Mouse (Mus musculus) left cerebral cortex, postnatal 10 days (tissue): Measurements from ENCODE around the gene Tekt5. TPM values are rescaled to one million over a fixed set of nuclear protein-coding genes. Genes with fewer than 3 reads are reported as not detected.

Source experiments
- DNase-seq, 2 experiments: peaks; one replicate each; pipeline ENCODE4 v3.0.0; 2021 to 2022; ENCODE audit warnings: low spot score in 2 of 2, mixed read lengths in 1 of 2; ENCODE audit errors: extremely low spot score in 1 of 2
- intact Hi-C: fragments of 180-260 bp; cut with DNase I; formaldehyde crosslinking; loops from one replicate; pipeline ENCODE4 v1.15.1; 2025
- total RNA-seq, 2 experiments: library from RNA; stranded (reverse); gene quantifications; 2 replicates each; pipeline ENCODE4 v1.2.3; 2021

Gene Tekt5
- 1 to 10 TPM; 7.3 to 7.7 TPM for total RNA-seq

DNA sequence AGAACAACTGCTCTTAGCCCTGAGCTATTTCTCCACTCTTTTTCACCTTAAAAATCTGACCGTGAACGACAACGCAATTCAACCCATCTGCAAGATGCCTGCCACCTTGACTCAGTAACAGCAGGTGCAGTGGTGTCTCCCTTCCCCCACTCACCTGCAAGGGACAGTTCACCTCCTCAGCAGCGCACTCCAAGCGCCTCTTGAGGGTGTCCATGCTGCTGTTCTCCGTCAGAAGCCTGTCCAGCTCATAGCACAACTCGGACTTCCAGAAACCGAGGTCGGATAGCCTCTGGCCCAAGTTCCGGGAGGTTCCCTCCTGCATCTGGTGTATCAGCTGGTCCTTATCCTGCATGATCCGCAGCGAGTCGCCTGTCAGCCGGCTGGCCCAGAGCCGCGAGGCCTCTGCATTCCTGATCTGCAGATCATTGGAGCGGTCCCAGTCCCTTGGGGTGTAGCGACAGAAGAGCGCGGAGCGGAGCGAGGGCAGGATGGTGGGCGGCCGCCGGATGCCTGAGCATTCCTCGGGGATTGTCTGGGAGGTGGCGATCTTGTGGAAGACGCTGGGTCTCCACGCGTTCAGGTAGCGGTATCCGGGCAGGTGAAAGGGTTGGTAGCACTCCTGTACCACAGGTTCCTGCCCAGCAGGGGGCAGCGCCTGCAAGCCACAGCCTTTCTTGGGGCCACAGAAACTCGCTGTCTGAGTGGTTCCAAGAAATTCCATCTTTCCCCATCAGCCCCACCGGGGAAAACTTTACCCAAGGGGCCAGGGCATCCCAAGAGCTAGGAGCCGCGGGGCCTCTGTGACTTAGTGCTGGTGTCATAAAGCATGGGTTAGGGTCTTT, at the start of gene Tekt5:
Tekt5 (minus strand) TSS at position 792 of the 842 bp plus-strand sequence.
- intact Hi-C loops = loop anchor here (5.0 to 10.0 kb wide), 4 partner anchors 113 to 1510 kb away; no protein-coding TSS in a partner anchor
- DNase-seq = peak in 1 of 2 experiments; percentile 59

DNA sequence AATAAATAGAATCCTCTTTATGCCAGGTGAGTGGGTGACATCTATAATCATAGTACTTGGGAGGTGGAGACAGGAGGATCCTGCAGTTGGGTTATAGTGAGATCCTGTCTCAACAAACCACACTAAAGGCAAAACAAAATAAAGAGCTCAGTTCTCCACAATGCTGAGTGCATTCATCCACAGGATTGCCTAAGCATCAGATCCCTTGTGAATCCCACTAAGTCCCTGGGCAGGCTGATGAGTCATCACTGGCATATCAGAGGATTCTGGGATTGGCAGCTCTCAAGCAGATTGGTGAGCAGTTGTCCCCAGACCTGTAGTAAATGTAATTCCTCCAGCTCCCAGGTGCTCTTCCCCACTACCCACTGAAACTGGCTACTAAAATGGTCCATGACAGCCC, 48.4 kb upstream of the Tekt5 start:
- intact Hi-C loops = no loop called here
- DNase-seq = no peak

DNA sequence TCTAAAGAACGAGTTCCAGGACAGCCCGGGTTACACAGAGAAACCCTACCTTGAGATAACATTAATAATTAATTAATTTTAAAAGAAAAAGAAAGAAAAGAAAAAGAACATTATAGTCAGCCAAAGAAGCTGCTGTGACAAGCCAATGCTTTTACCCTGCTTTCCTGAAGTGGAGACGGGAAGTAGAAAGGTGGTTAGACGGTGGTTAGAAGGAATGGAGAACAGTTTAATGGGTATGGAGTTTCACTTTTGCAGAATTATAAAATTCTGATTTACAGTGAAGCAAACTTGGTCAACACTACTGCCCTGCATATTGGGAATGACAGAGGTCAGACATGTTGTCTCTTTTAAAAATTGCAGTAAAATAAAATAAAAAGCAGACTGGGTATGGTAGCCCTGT, 46.5 kb upstream of the Tekt5 start:
- intact Hi-C loops = no loop called here
- no peak for DNase-seq

DNA sequence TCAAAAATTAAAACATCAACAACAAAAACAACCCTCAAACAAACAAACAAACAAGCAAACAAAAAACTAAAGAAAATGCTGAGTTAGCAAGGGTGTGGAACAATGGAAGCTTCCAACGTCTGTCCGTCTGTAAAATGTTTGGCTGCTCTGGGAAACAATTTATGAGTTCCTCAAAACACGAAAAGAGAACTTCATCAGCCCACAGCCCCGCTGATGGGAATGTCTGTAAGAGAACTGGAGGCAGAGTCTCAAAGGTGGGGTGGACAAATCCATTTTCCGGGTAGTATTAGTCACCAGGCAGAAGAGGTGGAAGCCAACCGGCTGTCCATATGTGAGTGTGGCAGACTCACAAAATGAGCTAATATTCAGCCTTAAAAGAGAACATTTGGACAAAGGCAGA, 46.0 kb upstream of the Tekt5 start:
- intact Hi-C loops = no loop called here
- no peak for DNase-seq

DNA sequence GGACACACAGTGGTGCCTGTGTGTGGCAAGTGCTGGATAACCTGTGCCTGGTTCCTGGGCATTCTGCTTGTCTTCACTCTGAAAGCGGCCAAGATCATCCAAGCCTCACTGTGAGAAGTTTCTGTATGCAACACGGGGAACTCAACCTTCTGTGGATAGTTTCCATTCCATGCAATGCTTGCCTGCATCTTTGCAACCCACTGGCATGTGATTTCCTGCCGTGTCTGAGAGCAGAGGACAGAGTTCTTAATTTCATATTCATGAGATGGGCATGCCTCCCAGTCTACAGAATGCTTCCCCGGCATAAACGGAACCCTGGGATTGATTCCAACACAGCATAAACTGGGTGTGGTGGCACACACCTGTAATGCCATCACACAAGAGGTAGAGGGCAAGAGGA, 42.8 kb upstream of the Tekt5 start:
- intact Hi-C loops = no loop called here
- no peak for DNase-seq

DNA sequence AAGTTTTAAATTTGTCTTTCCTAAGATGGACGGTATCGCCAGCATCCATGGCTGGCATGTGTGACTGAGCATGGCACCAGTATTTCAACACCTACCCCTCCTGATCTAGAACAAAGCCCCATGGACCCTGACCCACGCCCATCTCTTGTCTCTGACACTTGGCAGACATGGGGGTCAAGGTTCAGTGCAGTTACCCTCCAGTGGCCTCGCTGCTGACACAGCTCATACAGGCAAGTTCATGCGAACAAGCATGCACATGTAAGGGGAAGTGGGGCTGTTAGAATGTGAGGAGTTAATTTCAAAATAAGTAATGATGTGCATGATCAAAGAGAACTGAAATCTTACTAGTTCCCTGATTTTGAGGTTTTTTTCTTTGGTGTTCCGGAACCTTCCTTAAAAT, 40.9 kb upstream of the Tekt5 start:
- intact Hi-C loops = no loop called here

DNA sequence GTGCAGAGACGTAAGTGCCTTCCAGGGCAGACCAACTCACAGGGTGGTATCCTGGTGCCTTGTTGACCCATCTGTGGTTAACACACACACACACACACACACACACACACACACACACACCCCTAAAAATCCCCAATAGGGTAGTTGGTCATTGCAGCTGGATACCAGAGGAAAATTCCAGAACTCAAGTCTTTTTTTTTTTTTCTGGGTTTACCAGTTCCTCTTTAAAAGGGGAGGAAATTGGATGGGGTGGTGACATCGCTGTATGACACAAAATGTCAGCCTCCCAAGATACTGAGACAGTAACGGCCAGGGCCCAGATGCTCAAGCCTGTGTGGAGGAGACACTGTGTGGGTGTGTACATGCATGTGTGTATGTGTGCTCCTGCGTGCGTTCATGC, 38.1 kb upstream of the Tekt5 start:
- no peak for DNase-seq
- intact Hi-C loops = no loop called here

More for the DNA sequence above, 40.9 kb upstream of the Tekt5 start:
- DNase-seq = no peak

DNA sequence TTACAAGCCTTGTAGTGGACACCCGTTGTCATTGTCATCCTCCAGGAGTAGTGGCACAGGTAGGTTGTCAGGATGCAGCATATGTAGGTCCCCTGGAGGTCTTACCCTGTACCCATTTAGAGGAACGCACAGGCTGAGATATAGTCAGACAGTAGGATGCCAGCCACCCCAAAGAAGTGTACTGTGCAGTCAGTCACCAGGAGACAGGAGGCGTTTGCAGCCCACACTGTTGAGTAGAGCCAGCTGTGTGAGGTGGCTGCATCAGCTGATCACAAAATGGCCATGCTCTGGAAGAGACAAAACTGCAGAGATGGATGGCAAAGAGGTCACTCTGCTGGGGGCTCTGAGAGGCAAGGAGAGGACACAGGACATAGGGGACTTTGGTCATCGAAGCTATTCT, 37.1 kb upstream of the Tekt5 start:
- no peak for DNase-seq
- intact Hi-C loops = no loop called here

DNA sequence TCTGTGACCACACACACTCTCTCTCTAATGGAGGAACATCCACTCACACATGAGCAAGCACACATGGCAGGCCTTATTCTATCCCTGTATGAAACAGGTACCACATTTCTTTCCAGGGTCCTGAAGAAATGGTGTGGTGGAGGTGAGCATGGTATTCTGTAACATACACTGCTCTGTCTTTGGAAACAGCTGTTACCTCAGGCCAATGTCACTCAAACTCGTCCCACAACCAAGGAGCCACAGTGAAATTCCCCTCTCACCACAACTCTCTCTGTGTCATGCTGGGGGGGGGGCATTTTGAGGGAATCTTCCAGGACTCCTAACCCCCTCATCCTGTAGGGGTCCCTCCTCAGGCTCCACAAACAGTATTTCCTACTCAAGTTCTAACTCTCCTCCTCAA, 36.6 kb upstream of the Tekt5 start:
- DNase-seq = no peak
- intact Hi-C loops = no loop called here

DNA sequence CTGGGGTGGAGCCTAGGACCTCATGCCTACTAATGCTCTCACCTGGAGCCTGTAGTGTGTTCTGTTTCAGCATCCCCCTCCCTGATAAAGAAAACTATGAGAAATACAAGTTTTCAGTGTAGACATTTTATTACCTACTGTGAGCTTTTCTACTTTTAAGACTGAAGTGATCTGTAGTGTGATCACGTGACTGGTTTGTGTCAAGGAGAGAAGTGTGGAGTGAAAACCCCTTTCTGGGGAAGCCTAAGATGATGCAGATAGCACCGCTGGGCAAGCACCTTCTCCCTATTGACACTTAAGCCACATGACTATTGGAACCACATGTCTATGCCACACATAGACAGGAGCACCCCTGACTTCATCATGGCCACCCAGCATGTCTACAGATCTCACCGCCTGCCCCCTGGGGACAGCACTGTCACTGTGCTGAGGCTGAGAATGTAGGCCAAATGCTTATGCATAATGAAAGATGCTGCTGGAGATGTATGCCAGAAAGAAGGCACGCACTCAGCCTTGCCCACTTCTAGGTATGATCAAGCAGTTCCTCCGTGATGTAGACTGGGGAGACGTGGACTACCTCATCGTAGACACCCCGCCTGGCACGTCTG, 25.3 kb upstream of the Tekt5 start:
- no peak for DNase-seq
- intact Hi-C loops = no loop called here

DNA sequence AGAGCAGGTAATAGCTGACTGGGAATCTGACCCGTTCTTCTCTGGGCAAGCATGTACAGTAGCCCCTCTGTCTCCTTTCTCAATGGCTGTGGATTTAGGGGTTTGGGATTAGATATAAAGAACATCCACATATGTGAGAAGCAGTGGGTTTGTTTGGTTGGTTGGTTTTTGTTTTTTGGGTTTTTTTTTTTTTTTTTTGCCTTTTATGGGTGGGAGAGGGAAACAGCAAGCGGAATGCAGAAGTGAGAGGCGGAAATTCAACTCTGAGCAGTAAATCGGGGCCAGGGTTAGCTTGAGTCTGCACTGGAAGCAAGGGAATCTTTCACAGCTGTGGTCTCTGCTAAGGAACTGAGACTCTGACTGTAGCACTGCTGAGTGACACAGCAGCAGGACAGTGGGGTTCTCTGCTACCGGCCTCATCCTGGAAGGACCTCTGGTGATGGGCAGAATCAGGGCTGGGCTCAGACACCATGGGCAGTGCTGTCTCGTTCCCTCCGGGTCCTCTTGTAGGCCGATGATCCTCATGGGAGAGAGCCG, 22.5 kb upstream of the Tekt5 start:
- intact Hi-C loops = loop anchor here (2.0 kb wide), 1 partner anchor 103 kb away; no protein-coding TSS in a partner anchor

DNA sequence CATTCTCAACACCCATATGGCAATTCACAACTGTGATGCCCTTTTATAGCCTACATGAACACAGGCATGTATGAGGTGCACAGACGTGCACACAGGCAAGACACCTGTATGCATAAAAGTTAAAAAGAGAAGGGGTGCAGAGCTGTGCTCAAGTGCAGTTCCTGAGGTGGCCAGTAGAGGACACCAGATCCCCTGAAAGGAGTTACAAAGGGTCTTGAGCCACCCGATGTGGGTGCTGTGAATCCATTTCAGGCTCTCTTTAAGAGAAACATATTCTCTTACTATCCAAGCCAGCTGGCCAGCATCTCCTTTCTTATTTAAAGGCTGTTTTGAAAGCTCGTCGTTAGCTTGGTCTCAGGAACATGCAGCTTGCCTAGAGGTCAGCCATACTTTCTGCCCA, 21.6 kb upstream of the Tekt5 start:
- intact Hi-C loops = loop anchor here (2.0 kb wide), 1 partner anchor 104 kb away; no protein-coding TSS in a partner anchor
- no peak for DNase-seq

More for the DNA sequence above, 22.5 kb upstream of the Tekt5 start:
- DNase-seq = no peak

DNA sequence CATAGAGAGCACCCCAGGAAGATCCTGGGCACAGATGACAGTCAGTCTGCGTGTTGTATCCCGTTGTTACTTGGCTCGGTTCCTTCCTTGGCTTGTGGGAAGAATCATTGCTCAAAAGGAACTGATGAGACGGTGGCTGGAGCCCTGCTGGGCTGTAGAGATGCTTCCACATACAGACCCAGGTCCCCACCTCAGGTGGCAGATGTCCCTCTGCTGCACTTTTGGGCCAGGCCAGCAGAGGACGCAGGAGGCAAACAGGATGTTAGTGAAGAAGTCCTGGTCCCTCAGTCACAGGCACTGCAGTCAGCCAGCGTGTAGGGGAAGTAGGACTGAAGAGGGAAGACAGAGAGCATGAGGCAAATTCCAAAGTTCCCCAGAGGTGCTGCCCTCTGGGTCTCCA, 20.7 kb upstream of the Tekt5 start:
- intact Hi-C loops = loop anchor here (2.0 kb wide), 1 partner anchor 105 kb away; no protein-coding TSS in a partner anchor
- DNase-seq = peak in 1 of 2 experiments; percentile 61

DNA sequence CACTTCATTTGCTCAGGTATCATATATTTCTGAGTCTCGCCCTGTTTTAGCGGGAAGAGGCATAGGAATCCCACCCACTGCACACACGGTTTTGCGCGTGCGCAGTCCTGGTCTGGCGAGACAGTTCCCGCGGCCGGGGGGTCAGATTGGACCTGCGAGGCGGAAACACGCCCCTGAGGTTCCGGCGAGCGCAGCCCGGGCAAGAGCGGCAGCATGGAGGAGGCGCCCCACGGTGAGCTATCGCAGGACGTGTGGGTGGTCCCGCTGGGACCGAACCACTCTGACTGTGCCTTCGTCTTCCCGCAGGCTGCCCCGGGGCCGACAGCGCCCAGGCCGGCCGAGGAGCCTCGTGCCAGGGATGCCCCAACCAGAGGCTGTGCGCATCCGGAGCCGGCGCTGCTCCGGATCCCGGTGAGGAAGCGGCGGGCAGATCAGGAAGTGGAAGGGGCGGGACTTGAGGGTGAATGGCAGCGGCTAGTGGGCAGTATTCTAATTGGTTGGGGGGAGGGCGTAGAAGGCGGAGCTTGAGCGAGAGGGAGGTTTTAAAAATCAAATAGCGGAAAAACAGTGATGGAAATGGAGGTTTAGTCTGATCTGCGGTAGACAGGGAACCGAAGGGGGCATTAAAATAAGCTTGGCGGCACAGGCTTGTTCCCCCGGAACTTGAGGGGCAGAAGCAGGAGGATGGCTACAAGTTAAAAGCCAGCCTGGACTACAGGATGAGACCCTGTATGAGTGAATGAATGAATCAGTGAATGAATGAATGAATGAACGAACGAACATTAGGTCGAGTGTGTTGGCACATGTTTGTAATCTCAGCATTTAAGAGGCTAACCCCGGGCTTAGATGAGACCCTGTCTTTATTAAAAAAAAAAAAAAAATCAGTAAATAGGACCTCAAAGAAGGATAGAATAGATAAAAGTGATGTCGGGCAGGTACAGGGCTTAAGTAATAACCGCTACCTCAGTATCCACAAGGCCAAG, 16.8 kb upstream of the Tekt5 start, which contains the start of gene Nubp1:
Nubp1 (plus strand) TSS at position 185 of the 983 bp plus-strand sequence.
- DNase-seq = peak; percentile 89 to 95
- intact Hi-C loops = loop anchor here (5.0 kb wide), 1 partner anchor 335 kb away; no protein-coding TSS in a partner anchor

DNA sequence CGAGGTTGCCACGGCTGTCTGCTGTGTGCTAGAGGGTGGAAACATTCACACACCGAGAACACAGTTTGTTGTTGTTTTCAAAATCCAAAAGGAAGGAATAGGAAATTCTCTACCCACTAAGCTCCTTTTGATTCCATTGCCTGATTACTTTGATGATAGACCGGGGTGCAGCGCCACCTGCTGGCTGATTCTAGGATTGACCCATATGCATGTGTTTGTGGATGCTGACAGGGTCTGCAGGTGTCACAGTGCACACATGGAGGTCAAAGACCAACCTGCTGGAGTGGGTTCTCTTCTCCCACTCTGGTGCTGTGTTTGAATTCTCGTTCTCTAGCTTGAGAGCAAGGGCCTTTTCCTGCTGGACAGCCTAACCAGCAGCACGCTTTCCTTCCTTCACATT, 3.9 kb upstream of the Tekt5 start:
- intact Hi-C loops = loop anchor here (5.0 to 10.0 kb wide), 4 partner anchors 117 to 1514 kb away; no protein-coding TSS in a partner anchor
- peak; percentile 76 to 80 for DNase-seq

DNA sequence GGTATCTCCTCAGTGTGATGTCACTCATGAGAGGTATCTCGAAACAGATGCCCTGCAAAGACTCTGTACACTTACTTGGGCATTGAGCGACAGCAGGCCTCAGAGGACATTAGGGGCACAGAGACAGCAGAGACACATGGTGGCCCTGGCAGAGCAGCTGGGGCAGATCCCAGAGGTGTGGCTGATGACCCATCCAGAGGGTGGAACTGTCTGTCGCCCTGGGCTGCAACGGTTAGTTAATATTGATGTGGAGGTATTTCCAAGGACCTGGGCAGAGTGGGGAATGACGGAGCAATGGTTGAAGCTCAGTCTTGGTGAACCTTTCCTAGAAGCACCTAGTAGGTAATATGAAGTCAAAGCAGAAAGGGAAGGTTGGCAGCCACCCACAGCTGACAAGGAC, 3.5 kb upstream of the Tekt5 start:
- intact Hi-C loops = loop anchor here (5.0 to 10.0 kb wide), 4 partner anchors 116 to 1514 kb away; no protein-coding TSS in a partner anchor

DNA sequence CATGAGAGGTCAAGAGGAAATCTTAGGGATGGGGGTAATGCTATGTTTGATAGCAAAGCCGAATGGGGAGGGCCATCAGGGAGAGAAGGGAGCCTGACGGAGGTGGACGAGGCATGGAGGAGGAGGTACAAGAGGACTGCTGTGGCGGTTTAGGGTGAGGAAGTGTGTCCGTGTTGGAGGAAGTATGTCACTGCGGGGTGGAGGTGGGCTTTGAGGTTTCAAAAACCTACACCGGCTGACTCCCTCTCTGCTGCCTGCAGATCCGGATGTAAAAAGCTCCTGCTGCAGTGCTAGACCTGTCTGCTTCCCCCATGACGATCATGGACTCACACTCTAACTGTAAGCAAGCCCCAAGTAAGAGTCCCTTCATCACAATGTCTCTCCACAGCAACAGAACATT, 2.7 kb downstream of the Tekt5 start:
- DNase-seq = peak in 1 of 2 experiments; percentile 6
- intact Hi-C loops = loop anchor here (10.0 kb wide), 1 partner anchor 1508 kb away; no protein-coding TSS in a partner anchor

More for the DNA sequence above, 3.5 kb upstream of the Tekt5 start:
- DNase-seq = no peak

DNA sequence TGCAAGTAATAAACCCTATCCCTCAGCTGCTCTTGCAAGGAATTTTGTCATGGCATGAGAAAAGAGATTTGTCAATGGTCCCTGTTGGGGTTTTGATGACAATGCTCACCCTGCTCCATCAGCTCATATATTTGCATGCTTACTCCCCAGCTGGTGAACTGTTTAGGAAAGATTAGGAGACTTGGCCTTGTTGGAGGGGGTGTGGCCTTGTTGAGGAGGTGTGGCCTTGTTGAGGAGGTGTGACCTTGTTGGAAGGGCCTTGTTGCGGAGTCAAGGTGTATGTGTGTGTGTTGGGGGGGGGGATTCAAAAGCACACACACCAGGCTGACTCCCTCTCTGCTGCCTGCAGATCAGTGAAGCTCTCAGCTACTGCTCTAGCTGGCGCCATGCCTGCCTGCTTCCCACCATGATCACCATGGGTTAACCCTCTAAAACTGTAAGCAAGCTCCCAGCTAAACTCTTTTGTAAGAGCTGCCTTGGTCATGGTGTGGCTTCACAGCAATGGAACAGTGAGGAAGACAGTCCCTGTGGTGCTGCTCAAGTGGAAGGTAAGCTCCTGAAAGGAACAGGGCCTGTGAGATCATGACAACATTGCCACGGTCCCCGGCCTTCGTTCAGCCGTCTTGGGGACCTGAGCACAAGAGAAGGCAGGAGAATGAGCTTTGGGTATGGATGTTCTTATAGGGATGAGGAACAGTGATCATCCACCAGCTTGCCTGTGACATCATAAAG, 6.5 kb downstream of the Tekt5 start:
- intact Hi-C loops = no loop called here
- peak in 1 of 2 experiments; percentile 12 for DNase-seq
